Mouse (Mus musculus) kidney, embryonic 14.5 days (tissue): ENCODE results near the gene Prr29. TPM values are rescaled to one million over a fixed set of nuclear protein-coding genes. Genes with fewer than 3 reads are reported as not detected.

Experiments
- ATAC-seq: fragments of 200-750 bp; cut with Nextera tagmentation; 2 replicates; pipeline ENCODE4 v1.8.0; 2017; ENCODE audit warnings: moderate number of reproducible peaks, mild to moderate bottlenecking, moderate TSS enrichment, moderate library complexity; ENCODE audit not compliant: low FRiP score, low TSS enrichment
- H3K27ac ChIP-seq: fragments of 300-500 bp; sonication (generic); 2 replicates; pipeline ENCODE4 v1.5.1; 2014; ENCODE audit warnings: low read depth, mild to moderate bottlenecking, low read length, moderate library complexity, mixed read lengths
- H3K27me3 ChIP-seq: fragments of 300-500 bp; sonication (generic); 2 replicates; pipeline ENCODE4 v1.6.1; 2014; ENCODE audit warnings: mild to moderate bottlenecking, low read length; ENCODE audit not compliant: control insufficient read depth, insufficient read depth
- H3K36me3 ChIP-seq: fragments of 300-500 bp; sonication (generic); 2 replicates; pipeline ENCODE4 v1.6.1; 2014; ENCODE audit warnings: low read length, mixed read lengths; ENCODE audit not compliant: control insufficient read depth, insufficient read depth
- H3K4me1 ChIP-seq: fragments of 300-500 bp; sonication (generic); 2 replicates; pipeline ENCODE4 v1.6.1; 2014; ENCODE audit warnings: low read length, mixed read lengths; ENCODE audit not compliant: control insufficient read depth, insufficient read depth
- H3K4me2 ChIP-seq: fragments of 300-500 bp; sonication (generic); replicated peaks from 2 replicates; pipeline ENCODE4 v1.6.1; 2014; ENCODE audit warnings: low read depth, mild to moderate bottlenecking, low read length
- H3K4me3 ChIP-seq: fragments of 300-500 bp; sonication (generic); 2 replicates; pipeline ENCODE4 v1.5.1; 2014; ENCODE audit warnings: mild to moderate bottlenecking, low read length
- H3K9ac ChIP-seq: fragments of 300-500 bp; sonication (generic); 2 replicates; pipeline ENCODE4 v1.6.1; 2014; ENCODE audit warnings: low read depth, mild to moderate bottlenecking, low read length, moderate library complexity
- H3K9me3 ChIP-seq: fragments of 300-500 bp; sonication (generic); 2 replicates; pipeline ENCODE4 v1.6.1; 2016; ENCODE audit warnings: low read length; ENCODE audit not compliant: control insufficient read depth
- WGBS: fragments of 180-500 bp; shearing (Covaris S2); extraction: QIAGEN DNeasy Blood & Tissue Kit; methylation state at CpG from one replicate; pipeline ENCODE4 v1.1.7; 2014; 5-methylcytosine and 5-hydroxymethylcytosine counted together
- polyA plus RNA-seq: library from polyadenylated mRNA; unstranded; fragments of >200 nt; fragmentation: Nextera tagmentation; extraction: Ambion mirVana; gene quantifications from 2 replicates; pipeline ENCODE4 v1.2.1, GENCODE M21; 2014

Gene Prr29
- polyA plus RNA-seq, 1 experiment from 2014 or later = 0.46 TPM

GRCm38 (mm10) chr11:106410011-106410410 is 44.7 kb downstream of the Prr29 start:
- no peak overlapping the region for H3K4me2 ChIP-seq
- peaks cover 23% of the 10 kb centered on the region for H3K36me3 ChIP-seq
- ATAC-seq = no peak
- no peaks in the 10 kb centered on the region for H3K27me3 ChIP-seq
- H3K4me1 ChIP-seq = no peaks in the 10 kb centered on the region
- 64% methylated on average over 4 of the region's 4 CpGs for WGBS
- no peak overlapping the region for H3K27ac ChIP-seq
- no peak overlapping the region for H3K9ac ChIP-seq
- no peak overlapping the region for H3K4me3 ChIP-seq
- H3K9me3 ChIP-seq = no peaks in the 10 kb centered on the region

DNA sequence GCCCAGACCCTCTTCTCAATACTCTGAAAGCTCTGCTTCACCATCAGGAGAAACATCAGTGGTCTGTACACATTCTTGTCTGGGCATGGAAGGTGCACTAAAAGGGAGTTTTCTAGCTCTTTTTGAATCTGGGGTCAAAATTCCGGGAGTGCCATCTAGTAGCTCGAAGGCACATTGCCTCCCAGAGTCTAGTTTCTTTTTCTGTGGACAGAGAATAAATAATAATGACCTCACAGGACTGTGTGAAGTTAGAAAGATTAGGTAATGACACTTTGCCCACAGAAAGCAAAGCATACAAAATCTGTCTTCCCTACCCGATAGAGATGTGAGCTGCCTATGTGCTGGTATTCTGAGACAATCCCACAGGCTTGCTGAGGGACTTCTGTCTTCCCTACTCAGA is 45.2 kb downstream of the Prr29 start:
- H3K36me3 ChIP-seq = peaks cover 23% of the 10 kb centered on the region
- ATAC-seq = no peak
- WGBS = 83% methylated on average over 3 of the region's 3 CpGs
- H3K27me3 ChIP-seq = no peaks in the 10 kb centered on the region
- H3K4me3 ChIP-seq = no peak overlapping the region
- H3K4me1 ChIP-seq = no peaks in the 10 kb centered on the region
- no peaks in the 10 kb centered on the region for H3K9me3 ChIP-seq
- no peak overlapping the region for H3K9ac ChIP-seq
- H3K4me2 ChIP-seq = no peak overlapping the region
- no peak overlapping the region for H3K27ac ChIP-seq

- no peak for ATAC-seq
- H3K9me3 ChIP-seq = no peaks in the 10 kb centered on the region
- no peak overlapping the region for H3K27ac ChIP-seq
- H3K4me2 ChIP-seq = no peak overlapping the region
- H3K4me3 ChIP-seq = no peak overlapping the region
- H3K4me1 ChIP-seq = no peaks in the 10 kb centered on the region
- WGBS = 92% methylated on average over 2 of the region's 2 CpGs
- H3K36me3 ChIP-seq = peaks cover 24% of the 10 kb centered on the region
- H3K27me3 ChIP-seq = no peaks in the 10 kb centered on the region
- no peak overlapping the region for H3K9ac ChIP-seq
These were observed 45.9 kb downstream of the Prr29 start for GRCm38 (mm10) chr11:106411157-106411556.

DNA sequence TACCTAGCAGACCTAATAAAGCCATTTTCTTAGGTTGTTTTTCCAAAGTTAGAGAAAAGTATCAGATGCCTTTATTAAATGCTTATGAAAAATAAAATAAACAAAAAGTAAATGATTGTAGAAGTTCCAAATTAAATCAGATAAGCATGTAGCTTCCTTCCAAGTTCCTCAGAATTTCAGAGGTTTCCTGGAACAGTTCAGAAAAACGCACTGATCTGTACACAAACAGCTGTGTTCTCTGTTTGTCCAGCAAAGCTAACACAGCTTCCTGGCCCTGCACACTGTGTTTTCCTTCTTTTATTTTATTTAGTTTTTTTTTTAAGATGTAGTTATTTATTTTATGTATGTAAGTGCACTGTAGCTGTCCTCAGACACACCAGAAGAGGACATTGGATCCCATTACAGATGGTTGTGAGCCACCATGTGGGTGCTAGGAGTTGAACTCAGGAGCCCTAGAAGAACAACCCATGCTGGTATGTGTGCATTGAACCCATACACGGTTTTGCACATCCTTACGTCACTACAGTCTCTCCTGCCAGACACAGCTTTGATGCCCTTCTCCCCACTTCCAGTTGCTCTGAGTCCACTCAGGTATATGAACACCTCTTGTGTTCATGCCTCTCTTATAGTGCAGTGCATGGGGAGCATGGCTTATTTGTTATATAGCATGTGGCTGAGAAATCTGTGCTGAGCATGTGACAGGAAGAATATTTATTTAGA is 47.5 kb downstream of the Prr29 start:
- Histone ChIP-seq H3K9me3 (no peaks in the 10 kb centered on the region), H3K9ac (no peak overlapping the region), H3K27me3 (no peaks in the 10 kb centered on the region), H3K4me1 (no peaks in the 10 kb centered on the region), H3K4me3 (no peak overlapping the region), H3K36me3 (peaks cover 10% of the 10 kb centered on the region; the same call in 1 of the 2 replicates), H3K27ac (no peak overlapping the region), H3K4me2 (no peak overlapping the region)
- ATAC-seq = no peak
- WGBS = 83% methylated on average over 3 of the region's 3 CpGs

GRCm38 (mm10) chr11:106416331-106416730 is 51.1 kb downstream of the Prr29 start:
- no peaks in the 10 kb centered on the region for H3K27me3 ChIP-seq
- H3K9ac ChIP-seq = no peak overlapping the region
- 81% methylated on average over 3 of the region's 3 CpGs for WGBS
- no peak overlapping the region for H3K4me2 ChIP-seq
- H3K27ac ChIP-seq = no peak overlapping the region
- H3K36me3 ChIP-seq = peaks cover 5% of the 10 kb centered on the region; the same call in 1 of the 2 replicates
- no peaks in the 10 kb centered on the region for H3K9me3 ChIP-seq
- H3K4me3 ChIP-seq = no peak overlapping the region
- ATAC-seq = no peak
- no peaks in the 10 kb centered on the region for H3K4me1 ChIP-seq

- no peak for ATAC-seq
- 92% methylated on average over 2 of the region's 2 CpGs for WGBS
- H3K4me1 ChIP-seq = no peaks in the 10 kb centered on the region
- no peak overlapping the region for H3K4me2 ChIP-seq
- H3K27ac ChIP-seq = no peak overlapping the region
- H3K36me3 ChIP-seq = peaks cover 5% of the 10 kb centered on the region; the same call in 1 of the 2 replicates
- H3K4me3 ChIP-seq = no peak overlapping the region
- no peaks in the 10 kb centered on the region for H3K27me3 ChIP-seq
- H3K9ac ChIP-seq = no peak overlapping the region
- no peaks in the 10 kb centered on the region for H3K9me3 ChIP-seq
These were observed 52.6 kb downstream of the Prr29 start for GRCm38 (mm10) chr11:106417860-106418259.

DNA sequence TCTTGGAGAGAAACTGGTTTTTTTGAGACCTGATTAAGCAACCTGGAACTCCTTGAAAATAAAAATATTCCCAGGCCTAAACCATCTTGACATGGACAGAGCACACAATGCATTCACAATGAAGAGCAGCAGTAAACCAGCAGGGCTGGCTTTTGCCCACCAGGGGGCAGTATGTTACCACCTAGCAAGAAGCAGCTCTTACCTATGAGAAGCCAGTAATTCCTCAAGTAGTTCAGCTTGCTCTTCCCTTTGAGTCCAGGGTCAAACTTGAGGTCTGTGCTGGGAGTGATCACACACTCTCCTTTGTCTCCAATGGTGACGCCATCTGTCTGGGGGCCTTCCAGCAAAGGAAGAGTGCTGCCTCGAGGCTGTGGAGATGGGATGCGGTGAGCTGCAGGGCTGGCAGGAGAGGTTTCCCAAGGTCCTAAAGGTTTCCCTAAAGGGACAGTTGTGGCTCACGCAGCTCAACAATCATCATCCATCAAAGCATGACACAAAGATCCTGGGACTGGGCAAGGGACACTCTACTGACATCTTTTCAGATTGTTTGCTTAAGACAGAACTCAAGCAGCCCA is 53.4 kb downstream of the Prr29 start:
- no peak overlapping the region for H3K27ac ChIP-seq
- H3K36me3 ChIP-seq = peaks cover 9% of the 10 kb centered on the region; the same call in 1 of the 2 replicates
- H3K4me3 ChIP-seq = no peak overlapping the region
- no peaks in the 10 kb centered on the region for H3K9me3 ChIP-seq
- WGBS = 40% methylated on average over 4 of the region's 4 CpGs
- no peak overlapping the region for H3K9ac ChIP-seq
- H3K27me3 ChIP-seq = no peaks in the 10 kb centered on the region
- H3K4me2 ChIP-seq = no peak overlapping the region
- no peaks in the 10 kb centered on the region for H3K4me1 ChIP-seq
- peak; percentile 76 for ATAC-seq

DNA sequence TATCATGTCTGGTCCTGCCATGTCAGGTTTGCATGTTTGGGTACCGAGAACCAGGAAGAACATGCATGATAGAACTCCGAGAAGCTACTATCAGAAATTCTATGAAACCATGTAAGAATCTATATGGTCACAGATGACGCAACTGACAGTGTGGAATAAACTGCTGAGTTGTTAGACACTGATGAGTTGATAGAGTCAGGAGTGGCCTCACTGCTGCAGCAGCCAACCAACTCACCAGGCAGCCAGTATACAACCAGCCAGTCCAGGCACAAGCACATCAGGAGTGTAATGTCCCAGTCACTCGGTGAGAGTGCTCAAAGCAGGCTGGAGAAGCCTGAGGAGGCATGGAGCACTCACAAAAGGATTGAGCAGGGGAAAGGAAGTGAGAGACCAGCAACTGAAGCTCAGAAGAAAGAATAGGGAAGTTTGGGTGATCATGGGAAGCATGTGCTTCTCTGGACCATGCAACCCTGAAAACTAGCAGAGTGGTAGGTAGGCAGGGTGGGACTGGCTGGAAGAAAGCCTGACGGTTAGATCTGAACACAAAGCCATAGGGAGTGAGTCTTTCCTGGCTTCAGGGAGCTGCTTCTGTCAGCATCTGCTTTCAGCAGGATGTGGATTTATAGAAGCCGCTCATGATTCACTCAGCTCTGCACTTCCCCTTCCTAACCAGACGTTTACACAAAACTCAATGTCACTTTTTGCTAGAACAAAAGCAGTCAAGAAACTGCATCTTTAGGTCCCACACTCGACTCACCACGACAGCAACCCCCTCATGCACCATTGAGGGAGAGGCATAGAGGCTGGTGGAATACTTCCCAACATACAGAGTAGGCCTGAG is 54.2 kb downstream of the Prr29 start:
- no peak for ATAC-seq
- Histone ChIP-seq H3K4me3 (no peak overlapping the region), H3K4me2 (no peak overlapping the region), H3K9ac (no peak overlapping the region), H3K4me1 (no peaks in the 10 kb centered on the region), H3K9me3 (no peaks in the 10 kb centered on the region), H3K27me3 (no peaks in the 10 kb centered on the region), H3K36me3 (peaks cover 9% of the 10 kb centered on the region; the same call in 1 of the 2 replicates), H3K27ac (no peak overlapping the region)
- 68% methylated on average over 9 of the region's 9 CpGs for WGBS

GRCm38 (mm10) chr11:106425201-106425600 is 59.9 kb downstream of the Prr29 start:
- H3K4me2 ChIP-seq = no peak overlapping the region
- no peaks in the 10 kb centered on the region for H3K4me1 ChIP-seq
- no peak overlapping the region for H3K9ac ChIP-seq
- WGBS = 92% methylated on average over 5 of the region's 5 CpGs
- H3K4me3 ChIP-seq = no peak overlapping the region
- no peak overlapping the region for H3K27ac ChIP-seq
- peaks cover 11% of the 10 kb centered on the region; the same call in 1 of the 2 replicates for H3K36me3 ChIP-seq
- no peaks in the 10 kb centered on the region for H3K27me3 ChIP-seq
- no peak for ATAC-seq
- no peaks in the 10 kb centered on the region for H3K9me3 ChIP-seq
